In genomic region chr11:72587537-72588233, GRCm38 (mm10) we compare ENCODE assay signal across 17 mouse cellular contexts. TPM values are rescaled to one million over a fixed set of nuclear protein-coding genes. Genes with fewer than 3 reads are reported as not detected.
DNase-seq lines count a peak whose midpoint lies in the region; ATAC-seq and TF ChIP-seq lines count a peak whose summit lies in the region.
"Had no signal": no experiment of that assay in that cellular context is flagged by ENCODE, and none has a peak within 500 bp of the region (broad histone marks: within the 10 kb centered on the region; RNA-seq: fewer than 3 reads in every experiment).

No protein-coding gene starts in this region.

- no peak overlapping the region for H3K4me3 ChIP-seq in heart, embryonic 16.5 days (ENCODE audit: low read length)
- no peak overlapping the region for H3K4me3 ChIP-seq in lung, adult 2 months (replicated peaks; ENCODE audit: extremely low read depth, low read depth, low read length)
- H3K4me3 ChIP-seq in lung, embryonic 15.5 days, result no peak overlapping the region
- H3K4me3 ChIP-seq: limb, embryonic 13.5 days; stomach, embryonic 15.5 days had no signal

- H3K9me3 ChIP-seq in heart, embryonic 16.5 days (replicated peaks; ENCODE audit: control insufficient read depth, low read length), result no peaks in the 10 kb centered on the region
- H3K9me3 ChIP-seq in lung, embryonic 15.5 days, result no peaks in the 10 kb centered on the region
- H3K9me3 ChIP-seq: G1E; limb, embryonic 13.5 days; stomach, embryonic 15.5 days had no signal

- H3K27ac ChIP-seq in heart, embryonic 16.5 days (ENCODE audit: low read length), result peak overlapping the region; percentile 31; the same call in 1 of the 2 replicates
- H3K27ac ChIP-seq in lung, embryonic 15.5 days, result peak overlapping the region; percentile 53
- H3K27ac ChIP-seq: limb, embryonic 13.5 days; stomach, embryonic 15.5 days had no signal

- ATAC-seq in heart, embryonic 16.5 days (replicated peaks; ENCODE audit: extremely low read depth, insufficient read depth, low FRiP score), result no peak
- ATAC-seq in lung, embryonic 15.5 days (ENCODE audit: borderline replicate concordance, extremely low read depth, low FRiP score, low TSS enrichment), result no peak
- ATAC-seq in megakaryocyte-erythroid progenitor cell, adult 5-6 weeks (replicated peaks; ENCODE audit: low FRiP score, low TSS enrichment, poor library complexity, severe bottlenecking), result peak; percentile 20; the same call in 1 of the 2 replicates
- ATAC-seq: forebrain, embryonic 14.5 days; hindbrain, embryonic 16.5 days had no signal

- H3K36me3 ChIP-seq in heart, embryonic 16.5 days (ENCODE audit: control insufficient read depth, insufficient read depth), result no peaks in the 10 kb centered on the region
- H3K36me3 ChIP-seq in lung, embryonic 15.5 days, result no peaks in the 10 kb centered on the region
- H3K36me3 ChIP-seq: G1E; limb, embryonic 13.5 days; stomach, embryonic 15.5 days had no signal

- H3K27me3 ChIP-seq in heart, embryonic 16.5 days (ENCODE audit: control insufficient read depth, insufficient read depth, low read length), result no peaks in the 10 kb centered on the region
- no peaks in the 10 kb centered on the region for H3K27me3 ChIP-seq in lung, embryonic 15.5 days
- H3K27me3 ChIP-seq: limb, embryonic 13.5 days; stomach, embryonic 15.5 days had no signal

- TF ChIP-seq POLR2A in lung, adult 2 months (IDR thresholded peaks at IDR 0.05; ENCODE audit: borderline replicate concordance, extremely low read depth, low read depth, low read length), result no peak

- H3K4me1 ChIP-seq in heart, embryonic 16.5 days (ENCODE audit: control insufficient read depth, insufficient read depth, low read length), result no peaks in the 10 kb centered on the region
- peaks cover 5% of the 10 kb centered on the region; the same call in 1 of the 2 replicates for H3K4me1 ChIP-seq in lung, adult 2 months (ENCODE audit: control insufficient read depth, insufficient read depth, low read length)
- H3K4me1 ChIP-seq in lung, embryonic 15.5 days, result no peaks in the 10 kb centered on the region
- H3K4me1 ChIP-seq: limb, embryonic 13.5 days; stomach, embryonic 15.5 days had no signal

- 49% methylated on average over 7 of the region's 7 CpGs for WGBS in heart, embryonic 16.5 days
- 28% methylated on average over 7 of the region's 7 CpGs for WGBS in lung, adult 2 months
- 31% methylated on average over 7 of the region's 7 CpGs for WGBS in lung, embryonic 15.5 days

- DNase-seq in heart, adult 18-20 months, result no peak
- DNase-seq in lung, adult 18-20 months, result peak; percentile 18 to 29
- DNase-seq in lung, adult 2 months, result no peak
- no peak for DNase-seq in cerebellum, adult 9-11 months
- DNase-seq in left cerebral cortex, postnatal 10 days (ENCODE audit: extremely low spot score in 1 of 2, low spot score in 2 of 2), result no peak
- DNase-seq: adrenal gland, postnatal 25 days; cerebellum, adult 9-10 months; kidney, adult 8-10 months; thymus, postnatal 14 days had no signal

- no peak overlapping the region for H3K9ac ChIP-seq in heart, embryonic 16.5 days (ENCODE audit: low read length)
- H3K9ac ChIP-seq in lung, embryonic 15.5 days, result no peak overlapping the region
- H3K9ac ChIP-seq: limb, embryonic 13.5 days; stomach, embryonic 15.5 days had no signal

- no peak for TF ChIP-seq CTCF in lung, adult 2 months (IDR thresholded peaks at IDR 0.05; ENCODE audit: insufficient read depth, low read length)

- intact Hi-C loops in left cerebral cortex, postnatal 10 days (cut with DNase I), result no loop called here

- H3K4me2 ChIP-seq in heart, embryonic 16.5 days (ENCODE audit: low read depth, low read length), result no peak overlapping the region
- no peak overlapping the region for H3K4me2 ChIP-seq in lung, embryonic 15.5 days
- H3K4me2 ChIP-seq: limb, embryonic 13.5 days; stomach, embryonic 15.5 days had no signal

RNA-seq across cellular contexts. Expression of gene Ube2g1, which starts 19.4 kb away (rescaled TPM):
- polyA plus RNA-seq in heart, embryonic 16.5 days (2015; fragmentation: Nextera tagmentation; extraction: Ambion mirVana), result 59.2 and 67.2 TPM in 2 replicates
- 10 to 100 TPM; 49.6 to 54.7 TPM for total RNA-seq in heart, adult 18-20 months (2021)
- 8.1 and 9.0 TPM in 2 replicates for polyA plus RNA-seq in lung, adult 2 months (2012; rRNA removed)
- 67.9 and 69.2 TPM in 2 replicates for polyA plus RNA-seq in lung, embryonic 15.5 days (2015; fragmentation: Nextera tagmentation; extraction: Ambion mirVana)
- total RNA-seq in megakaryocyte-erythroid progenitor cell, adult 5-6 weeks (2014; fragmentation: Nextera tagmentation), result 27.1 and 37.5 TPM in 2 replicates
- 35.6 and 54.0 TPM in 2 replicates for total RNA-seq in megakaryocyte-erythroid progenitor cell, adult 5-6 weeks (2017)
- 10 to 100 TPM; 53.3 to 55.1 TPM for total RNA-seq in left cerebral cortex, postnatal 10 days (2021)

RNA-seq across cellular contexts. Expression of gene Spns3, which starts 37.4 kb away (rescaled TPM):
- 0.54 and 1.0 TPM in 2 replicates for polyA plus RNA-seq in heart, embryonic 16.5 days (2015; fragmentation: Nextera tagmentation; extraction: Ambion mirVana)
- total RNA-seq in heart, adult 18-20 months (2021), result not detected
- polyA plus RNA-seq in lung, adult 2 months (2012; rRNA removed), result 1.1 and 1.4 TPM in 2 replicates
- 0.18 and 0.22 TPM in 2 replicates for polyA plus RNA-seq in lung, embryonic 15.5 days (2015; fragmentation: Nextera tagmentation; extraction: Ambion mirVana)
- total RNA-seq in megakaryocyte-erythroid progenitor cell, adult 5-6 weeks (2014; fragmentation: Nextera tagmentation), result 9.2 and 14.0 TPM in 2 replicates
- 3.8 and 7.1 TPM in 2 replicates for total RNA-seq in megakaryocyte-erythroid progenitor cell, adult 5-6 weeks (2017)
- total RNA-seq in left cerebral cortex, postnatal 10 days (2021), result under 1 TPM in 1 of 2 experiments, not detected in 1; 0.11 TPM
- polyA plus RNA-seq: G1E; hindbrain, embryonic 16.5 days had no signal

Comparison
In these comparisons a context has a peak if more than half of its experiments do, and no peak if none do; other contexts are left out.
1. DNase-seq: peak in lung, adult 18-20 months (2 of 2); none in heart, adult 18-20 months (0 of 2), lung, adult 2 months (single experiment), cerebellum, adult 9-11 months (single experiment) and left cerebral cortex, postnatal 10 days (0 of 2).
2. RNA of gene Spns3, which starts 37.4 kb away (total RNA-seq): 3.8 to 14.0 TPM in megakaryocyte-erythroid progenitor cell, adult 5-6 weeks; 0.11 TPM in left cerebral cortex, postnatal 10 days and not detected in heart, adult 18-20 months; every median in the first group is over 4 times any median in the second.